Mouse (Mus musculus): ENCODE data around the gene Tnfrsf14.

DNA sequence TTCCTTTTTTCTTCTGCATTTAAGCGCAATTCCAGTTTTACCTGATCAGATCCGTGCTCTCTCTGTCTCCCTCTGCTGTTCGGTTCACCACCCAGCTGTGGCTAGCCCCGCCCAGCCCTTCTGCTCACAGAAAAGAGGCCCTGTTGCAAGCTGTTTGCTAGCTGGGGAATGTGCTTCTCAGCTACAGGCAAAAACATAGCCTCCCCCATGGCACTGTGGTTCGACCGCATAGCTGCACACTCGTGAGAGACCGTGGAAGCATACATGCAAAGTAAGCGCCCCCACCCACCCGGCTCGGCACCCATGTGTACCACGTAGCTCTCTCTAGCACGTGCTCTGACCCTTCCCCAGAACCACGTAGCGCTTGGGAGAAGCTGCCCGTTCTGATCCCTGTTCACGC, 20.5 kb downstream of the Tnfrsf14 start:
- TF ChIP-seq POLR2A (IDR thresholded peaks at IDR 0.05; ENCODE audit: low read depth, low read length) (no peak), CTCF (conservative IDR thresholded peaks at IDR 0.05; ENCODE audit: insufficient read depth, insufficient read length, low read depth, low read length) (peak; percentile 85)
